Mouse (Mus musculus) cerebellum, adult 2 months (tissue): Measurements from ENCODE around the gene Gng11.

ENCODE experiments used
- CTCF ChIP-seq: fragments of 200-500 bp; IDR thresholded peaks from 2 replicates; pipeline ENCODE4 v1.5.1; 2011; ENCODE audit warnings: low read depth, mild to moderate bottlenecking, control low read depth, low read length, moderate library complexity, borderline replicate concordance; ENCODE audit not compliant: insufficient read depth
- POLR2A ChIP-seq: fragments of 200-500 bp; IDR thresholded peaks from 2 replicates; pipeline ENCODE4 v1.6.1; 2011; ENCODE audit warnings: low read length, control low read depth, borderline replicate concordance; ENCODE audit not compliant: insufficient read depth

DNA sequence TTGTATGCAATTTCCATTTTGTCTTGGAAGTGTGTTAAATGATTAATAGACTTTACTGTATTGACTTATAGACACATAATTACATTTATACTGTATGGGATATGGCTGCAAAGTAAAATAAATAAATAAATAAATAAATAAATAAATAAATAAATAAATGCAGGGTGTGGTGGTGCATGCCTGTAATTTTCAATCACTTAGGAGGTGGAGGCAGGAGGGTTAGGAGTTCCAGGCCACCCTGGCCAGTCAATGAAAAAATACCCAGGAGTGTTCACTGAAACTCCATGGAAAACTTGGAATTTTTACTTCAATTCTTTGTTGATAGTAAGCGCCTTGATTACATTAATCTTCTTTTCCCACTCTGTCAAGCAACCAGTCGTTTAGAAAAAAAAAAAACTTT, 1.1 kb downstream of the Gng11 start:
- no peak for TF ChIP-seq POLR2A
- no peak for TF ChIP-seq CTCF
